Mouse (Mus musculus) limb, embryonic 10.5 days (tissue): ENCODE measurements around the gene Rnft2. TPM values are rescaled to one million over a fixed set of nuclear protein-coding genes. Genes with fewer than 3 reads are reported as not detected.

Source experiments
- DNase-seq: peaks from one replicate; pipeline ENCODE4 v3.0.0-alpha.2; 2017; ENCODE audit warnings: low spot score
- H3K27ac ChIP-seq: fragments of 300-500 bp; sonication (generic); 2 replicates; pipeline ENCODE4 v1.5.1; 2016; ENCODE audit warnings: mild to moderate bottlenecking
- H3K27me3 ChIP-seq: fragments of 300-500 bp; sonication (generic); 2 replicates; pipeline ENCODE4 v1.6.1; 2016; ENCODE audit warnings: low read depth, mild to moderate bottlenecking; ENCODE audit not compliant: poor library complexity, severe bottlenecking
- H3K36me3 ChIP-seq: fragments of 300-500 bp; sonication (generic); 2 replicates; pipeline ENCODE4 v1.6.1; 2016; ENCODE audit warnings: mild to moderate bottlenecking, moderate library complexity
- H3K4me1 ChIP-seq: fragments of 300-500 bp; sonication (generic); 2 replicates; pipeline ENCODE4 v1.6.1; 2016
- H3K4me3 ChIP-seq: fragments of 300-500 bp; sonication (generic); 2 replicates; pipeline ENCODE4 v1.5.1; 2016; ENCODE audit warnings: mild to moderate bottlenecking, moderate library complexity
- H3K9me3 ChIP-seq: fragments of 300-500 bp; sonication (generic); replicated peaks from 2 replicates; pipeline ENCODE4 v1.6.1; 2016; ENCODE audit warnings: mild to moderate bottlenecking
- WGBS: fragments of 180-500 bp; shearing (Covaris S2); methylation state at CpG from one replicate; pipeline ENCODE4 v1.1.7; 2016; 5-methylcytosine and 5-hydroxymethylcytosine counted together
- polyA plus RNA-seq: library from polyadenylated mRNA; unstranded; fragments of >200 nt; fragmentation: Nextera tagmentation; extraction: Ambion mirVana; gene quantifications from 2 replicates; pipeline ENCODE4 v1.2.1, GENCODE M21; 2016

Gene Rnft2
- polyA plus RNA-seq, 1 experiment from 2014 or later = 4.9 TPM

DNA sequence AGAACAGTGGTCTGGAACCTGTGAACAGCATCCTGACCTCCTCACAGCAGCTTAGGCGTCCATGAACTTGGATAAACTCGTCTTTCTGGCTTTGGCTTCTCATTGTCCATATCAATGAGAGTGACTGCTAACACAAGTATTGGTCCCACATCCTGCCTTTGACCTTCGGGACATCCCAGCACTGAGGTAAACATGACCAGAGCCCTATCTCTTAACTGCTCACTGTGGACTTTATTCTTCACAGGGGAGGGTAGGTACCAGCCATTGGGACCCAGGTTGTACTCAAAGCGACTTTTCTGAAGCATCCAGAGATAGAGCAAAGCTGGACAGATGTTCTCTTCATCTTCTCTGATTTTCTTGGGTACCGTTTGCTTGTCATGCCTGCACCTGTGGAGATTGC, 20.4 kb upstream of the Rnft2 start:
- no peak for DNase-seq
- peaks cover 37% of the 10 kb centered on the region for H3K36me3 ChIP-seq
- H3K4me3 ChIP-seq = no peak overlapping the region
- no peak overlapping the region for H3K27ac ChIP-seq
- 83% methylated on average over 5 of the region's 5 CpGs for WGBS
- peaks cover 21% of the 10 kb centered on the region for H3K27me3 ChIP-seq
- H3K4me1 ChIP-seq = peaks cover 9% of the 10 kb centered on the region; the same call in 1 of the 2 replicates
- H3K9me3 ChIP-seq = no peaks in the 10 kb centered on the region

DNA sequence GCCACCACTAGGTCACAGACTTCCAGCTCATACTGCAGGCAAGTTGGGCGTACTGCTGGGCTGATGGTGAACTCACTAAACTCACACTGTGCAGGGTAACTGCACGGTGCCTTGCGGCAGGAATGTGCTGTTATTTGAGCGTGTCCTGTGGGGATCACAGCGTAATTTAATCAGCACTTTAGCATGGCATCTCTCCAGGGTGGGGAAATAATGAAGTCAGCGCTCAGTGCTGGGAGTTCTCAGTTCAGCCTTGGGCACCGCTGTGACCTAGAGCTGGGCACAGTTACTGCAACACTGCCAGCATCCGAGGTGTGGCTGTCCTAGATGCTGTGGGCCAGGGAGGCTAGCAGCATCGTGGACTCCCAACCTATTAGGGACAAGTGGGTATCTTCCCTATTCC, 19.4 kb upstream of the Rnft2 start:
- Histone ChIP-seq H3K27ac (no peak overlapping the region), H3K4me1 (peaks cover 7% of the 10 kb centered on the region; the same call in 1 of the 2 replicates), H3K27me3 (peaks cover 10% of the 10 kb centered on the region; the same call in 1 of the 2 replicates), H3K9me3 (no peaks in the 10 kb centered on the region), H3K4me3 (no peak overlapping the region), H3K36me3 (peaks cover 47% of the 10 kb centered on the region)
- 89% methylated on average over 9 of the region's 9 CpGs for WGBS
- DNase-seq = no peak

DNA sequence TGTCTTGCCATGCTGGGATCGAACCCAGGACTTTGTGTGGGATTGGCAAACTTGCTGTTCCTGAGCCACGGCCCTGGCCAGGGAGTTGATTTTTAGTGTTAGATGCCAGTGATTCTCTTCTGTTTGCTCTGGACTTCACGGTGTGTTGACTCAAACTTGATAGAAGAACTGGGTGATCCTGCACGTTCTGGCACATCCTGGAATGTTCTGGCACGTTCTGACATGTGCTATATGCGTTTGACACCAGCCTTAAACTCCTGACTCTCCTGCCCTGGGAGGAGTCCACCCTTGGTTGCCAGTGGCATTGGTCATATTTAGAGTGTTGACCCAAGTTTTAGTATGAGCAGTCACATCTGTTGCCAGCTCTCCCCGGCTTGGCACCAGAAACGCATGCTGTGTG, 17.5 kb upstream of the Rnft2 start:
- no peak for DNase-seq
- Histone ChIP-seq H3K9me3 (no peaks in the 10 kb centered on the region), H3K27ac (no peak overlapping the region), H3K36me3 (peaks cover 66% of the 10 kb centered on the region), H3K4me1 (0 out of 2 replicates have a peak, but pooled peaks cover 5% of the 10 kb centered on the region), H3K4me3 (no peak overlapping the region), H3K27me3 (no peaks in the 10 kb centered on the region)
- WGBS = 94% methylated on average over 8 of the region's 8 CpGs

DNA sequence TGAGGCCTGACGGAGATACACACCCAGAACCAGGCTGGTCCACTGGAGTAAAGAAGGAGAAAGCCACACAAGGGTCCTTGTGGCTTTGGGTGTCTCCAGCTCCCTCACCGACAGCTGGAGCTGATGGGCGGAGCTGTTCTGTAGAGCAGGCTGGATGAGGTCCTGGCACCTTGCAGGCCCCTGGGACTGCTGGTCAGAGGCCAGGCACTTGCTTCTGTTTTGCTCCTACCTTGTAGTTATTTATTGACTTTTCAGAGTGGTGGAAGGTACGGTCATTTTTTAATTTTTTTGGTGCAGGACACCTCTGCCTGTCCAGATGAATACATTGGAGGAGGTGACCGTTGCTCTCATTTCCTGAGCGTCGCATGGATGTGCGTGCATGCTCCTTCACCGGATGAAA, 16.3 kb upstream of the Rnft2 start:
- DNase-seq = no peak
- H3K4me1 ChIP-seq = 0 out of 2 replicates have a peak, but pooled peaks cover 5% of the 10 kb centered on the region
- H3K4me3 ChIP-seq = no peak overlapping the region
- H3K27me3 ChIP-seq = no peaks in the 10 kb centered on the region
- peaks cover 78% of the 10 kb centered on the region for H3K36me3 ChIP-seq
- H3K9me3 ChIP-seq = no peaks in the 10 kb centered on the region
- WGBS = 97% methylated on average over 9 of the region's 9 CpGs
- H3K27ac ChIP-seq = no peak overlapping the region

DNA sequence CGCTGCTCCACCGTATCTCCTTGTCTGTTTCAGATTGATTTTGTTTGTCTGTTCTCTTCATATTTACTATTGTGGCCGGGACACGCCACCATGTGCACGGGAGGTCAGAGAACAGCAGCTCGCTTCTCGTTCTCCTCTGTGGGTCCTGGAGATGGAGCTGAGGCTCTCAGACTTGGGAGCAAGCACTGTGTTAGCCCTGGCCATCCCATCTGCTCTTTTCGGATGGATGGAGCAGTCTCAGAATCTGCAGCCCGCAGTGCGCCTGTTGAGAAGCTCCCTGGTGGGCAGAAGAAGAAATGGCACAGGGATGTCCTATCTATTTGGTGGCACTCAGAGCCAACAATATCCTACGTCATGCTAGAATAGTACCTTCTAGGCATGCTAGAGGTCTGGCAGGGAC, 15.7 kb upstream of the Rnft2 start:
- no peak overlapping the region for H3K4me3 ChIP-seq
- H3K27me3 ChIP-seq = no peaks in the 10 kb centered on the region
- no peaks in the 10 kb centered on the region for H3K9me3 ChIP-seq
- H3K27ac ChIP-seq = no peak overlapping the region
- 0 out of 2 replicates have a peak, but pooled peaks cover 5% of the 10 kb centered on the region for H3K4me1 ChIP-seq
- H3K36me3 ChIP-seq = peaks cover 84% of the 10 kb centered on the region
- 92% methylated on average over 11 of the region's 11 CpGs for WGBS
- DNase-seq = no peak

DNA sequence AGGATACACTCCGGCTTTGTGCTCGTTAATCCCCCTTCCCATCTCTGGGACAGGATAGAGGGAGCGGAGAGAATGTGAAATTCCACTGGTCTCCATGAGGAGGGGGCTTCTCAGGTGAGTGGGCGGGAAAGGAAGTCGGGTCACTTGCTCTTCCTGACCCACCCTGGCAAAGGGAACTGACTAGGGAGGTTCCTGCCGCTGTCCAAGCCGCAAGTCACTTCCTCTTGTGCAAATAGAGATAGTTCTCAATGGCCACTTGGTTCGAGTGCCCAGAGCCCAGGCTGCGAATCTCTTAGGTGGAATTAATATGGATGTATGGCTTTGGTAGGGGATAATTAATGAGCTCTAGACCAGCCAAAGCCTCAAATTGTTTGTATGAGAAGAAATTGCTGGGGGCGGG, 15.1 kb upstream of the Rnft2 start:
- no peak overlapping the region for H3K4me3 ChIP-seq
- 0 out of 2 replicates have a peak, but pooled peaks cover 5% of the 10 kb centered on the region for H3K4me1 ChIP-seq
- no peaks in the 10 kb centered on the region for H3K27me3 ChIP-seq
- no peaks in the 10 kb centered on the region for H3K9me3 ChIP-seq
- 91% methylated on average over 10 of the region's 10 CpGs for WGBS
- H3K36me3 ChIP-seq = peaks cover 88% of the 10 kb centered on the region
- H3K27ac ChIP-seq = no peak overlapping the region
- no peak for DNase-seq

DNA sequence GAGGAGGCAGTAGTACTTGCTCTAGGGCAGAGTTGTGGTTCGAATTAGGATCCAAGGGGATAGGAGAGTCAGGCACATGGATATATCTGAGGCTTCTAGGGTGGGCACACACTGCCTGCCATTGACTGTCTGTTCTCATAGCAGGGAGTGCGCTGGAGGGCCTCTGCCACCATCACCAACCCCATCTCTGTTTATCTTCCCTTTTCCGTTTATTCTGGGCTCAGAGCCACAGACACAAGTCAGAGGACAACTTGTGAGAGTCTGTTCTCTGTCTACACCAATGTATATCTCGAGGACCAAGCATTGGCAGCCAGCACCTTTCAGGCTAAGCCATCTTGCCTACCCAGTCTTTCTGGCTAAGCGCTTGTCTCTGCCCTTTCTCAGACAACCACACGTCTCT, 14.7 kb upstream of the Rnft2 start:
- Histone ChIP-seq H3K27ac (no peak overlapping the region), H3K27me3 (no peaks in the 10 kb centered on the region), H3K36me3 (peaks cover 88% of the 10 kb centered on the region), H3K4me3 (no peak overlapping the region), H3K4me1 (0 out of 2 replicates have a peak, but pooled peaks cover 5% of the 10 kb centered on the region), H3K9me3 (no peaks in the 10 kb centered on the region)
- 94% methylated on average over 6 of the region's 6 CpGs for WGBS
- no peak for DNase-seq

DNA sequence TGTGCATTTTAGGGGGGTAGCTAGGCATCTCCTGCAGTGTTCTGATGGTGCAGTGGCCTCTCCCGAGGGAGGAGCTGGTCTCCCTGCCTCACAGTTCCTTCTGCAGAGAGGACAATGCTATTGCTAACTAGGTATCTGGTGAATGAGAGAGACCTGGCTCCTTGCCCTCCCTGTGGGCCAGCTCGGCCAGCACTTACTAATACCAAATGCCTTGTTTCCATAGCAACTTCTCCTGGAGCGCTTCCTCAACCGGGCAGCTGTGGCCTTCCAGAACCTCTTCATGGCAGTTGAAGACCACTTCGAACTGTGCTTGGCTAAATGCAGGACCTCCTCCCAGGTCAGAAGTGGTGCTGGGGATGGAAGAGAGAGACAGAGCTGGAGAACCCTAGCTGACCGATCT, 14.2 kb upstream of the Rnft2 start:
- Histone ChIP-seq H3K4me3 (no peak overlapping the region), H3K4me1 (0 out of 2 replicates have a peak, but pooled peaks cover 5% of the 10 kb centered on the region), H3K27me3 (no peaks in the 10 kb centered on the region), H3K36me3 (peaks cover 87% of the 10 kb centered on the region), H3K27ac (no peak overlapping the region), H3K9me3 (no peaks in the 10 kb centered on the region)
- 84% methylated on average over 6 of the region's 6 CpGs for WGBS
- no peak for DNase-seq

DNA sequence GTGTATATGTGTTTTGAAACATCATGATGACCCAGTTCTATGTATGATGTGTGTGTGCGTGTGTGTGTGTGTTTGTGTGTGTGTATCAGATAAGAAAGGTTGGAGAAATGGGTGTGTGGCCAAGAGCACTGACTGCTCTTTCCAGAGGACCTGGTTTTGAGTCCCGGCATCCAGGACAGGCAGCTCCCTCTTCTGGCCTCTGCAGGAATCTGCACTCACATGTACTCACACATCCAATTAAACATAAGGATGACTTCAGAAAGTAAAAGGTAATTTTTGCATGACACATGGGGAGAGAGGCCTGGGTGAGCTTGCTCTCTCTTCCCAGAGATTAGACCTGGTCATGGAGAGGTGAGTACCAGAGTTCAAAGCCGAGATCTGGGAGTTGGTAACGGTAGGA, 12.1 kb upstream of the Rnft2 start:
- WGBS = 91% methylated on average over 4 of the region's 4 CpGs
- Histone ChIP-seq H3K4me1 (0 out of 2 replicates have a peak, but pooled peaks cover 5% of the 10 kb centered on the region), H3K4me3 (no peak overlapping the region), H3K27ac (no peak overlapping the region), H3K9me3 (no peaks in the 10 kb centered on the region), H3K27me3 (no peaks in the 10 kb centered on the region), H3K36me3 (peaks cover 70% of the 10 kb centered on the region)
- no peak for DNase-seq

DNA sequence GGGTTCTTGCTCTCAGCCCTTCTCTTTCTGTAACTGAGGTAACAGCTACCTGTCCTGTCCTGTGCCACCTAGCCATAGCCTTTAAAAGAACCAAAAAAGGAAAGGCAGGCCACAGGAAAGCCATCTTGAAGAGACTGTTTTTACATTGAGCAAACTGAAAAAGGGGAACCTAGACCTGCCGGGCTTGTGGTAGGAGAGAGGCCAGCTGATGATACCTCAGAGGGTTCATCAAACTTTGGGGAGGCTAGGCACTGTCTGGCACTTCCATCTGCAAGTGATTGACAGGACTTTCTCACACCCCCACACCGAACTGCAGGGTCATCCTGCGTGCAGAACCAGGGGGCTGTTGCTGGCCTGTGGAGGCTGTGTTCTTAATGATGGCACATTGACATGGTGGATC, 8.6 kb upstream of the Rnft2 start:
- Histone ChIP-seq H3K4me1 (no peaks in the 10 kb centered on the region), H3K4me3 (no peak overlapping the region), H3K27me3 (no peaks in the 10 kb centered on the region), H3K27ac (no peak overlapping the region), H3K9me3 (no peaks in the 10 kb centered on the region), H3K36me3 (peaks cover 65% of the 10 kb centered on the region)
- no peak for DNase-seq
- WGBS = 84% methylated on average over 3 of the region's 3 CpGs

DNA sequence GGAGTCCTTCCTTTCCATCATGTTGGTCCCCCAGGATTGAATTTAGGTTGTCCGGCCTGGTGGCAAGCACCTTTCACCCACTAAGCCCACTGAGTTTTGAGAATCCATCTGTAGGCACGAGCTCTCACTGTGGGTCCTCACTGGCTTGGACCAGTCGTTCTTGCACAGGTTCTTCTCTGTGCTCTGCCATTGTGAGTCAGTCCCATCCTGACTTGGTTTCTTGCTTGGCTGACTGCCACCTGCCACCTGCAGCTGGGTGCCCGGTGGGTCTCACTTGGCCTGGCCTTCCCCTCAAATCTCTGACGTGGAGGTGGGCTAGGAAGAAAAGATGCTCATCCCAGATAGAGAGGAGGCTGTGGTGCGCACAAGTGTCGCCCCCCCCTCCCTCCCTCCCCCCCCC, 6.1 kb upstream of the Rnft2 start:
- Histone ChIP-seq H3K9me3 (no peaks in the 10 kb centered on the region), H3K27me3 (no peaks in the 10 kb centered on the region), H3K36me3 (peaks cover 57% of the 10 kb centered on the region), H3K27ac (no peak overlapping the region), H3K4me1 (peaks cover 24% of the 10 kb centered on the region), H3K4me3 (no peak overlapping the region)
- no peak for DNase-seq
- WGBS = 82% methylated on average over 7 of the region's 7 CpGs

DNA sequence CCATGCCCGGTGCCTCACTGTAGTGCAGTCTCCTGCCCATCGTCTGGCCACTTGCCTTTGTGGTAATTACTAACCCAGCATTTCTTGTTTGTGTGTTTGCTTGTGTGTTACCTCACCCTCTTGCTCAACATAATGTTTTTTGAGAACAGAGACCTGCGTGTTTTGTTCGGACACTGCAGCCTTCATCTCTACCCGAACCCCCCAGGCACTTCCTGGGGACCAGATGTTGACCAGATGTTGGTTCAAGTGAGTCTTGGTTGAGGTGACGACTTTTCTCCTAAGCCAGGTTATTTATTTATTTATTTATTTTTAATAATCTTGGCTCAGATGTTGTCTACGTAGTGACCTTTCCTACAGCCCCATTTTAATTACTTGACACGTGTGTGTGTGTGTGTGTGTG, 2.5 kb upstream of the Rnft2 start:
- Histone ChIP-seq H3K27ac (peak overlapping the region; percentile 64), H3K9me3 (no peaks in the 10 kb centered on the region), H3K4me3 (peak overlapping the region; percentile 21), H3K4me1 (peaks cover 37% of the 10 kb centered on the region), H3K27me3 (no peaks in the 10 kb centered on the region), H3K36me3 (peaks cover 55% of the 10 kb centered on the region)
- peak; percentile 56 for DNase-seq
- WGBS = 55% methylated on average over 8 of the region's 8 CpGs

DNA sequence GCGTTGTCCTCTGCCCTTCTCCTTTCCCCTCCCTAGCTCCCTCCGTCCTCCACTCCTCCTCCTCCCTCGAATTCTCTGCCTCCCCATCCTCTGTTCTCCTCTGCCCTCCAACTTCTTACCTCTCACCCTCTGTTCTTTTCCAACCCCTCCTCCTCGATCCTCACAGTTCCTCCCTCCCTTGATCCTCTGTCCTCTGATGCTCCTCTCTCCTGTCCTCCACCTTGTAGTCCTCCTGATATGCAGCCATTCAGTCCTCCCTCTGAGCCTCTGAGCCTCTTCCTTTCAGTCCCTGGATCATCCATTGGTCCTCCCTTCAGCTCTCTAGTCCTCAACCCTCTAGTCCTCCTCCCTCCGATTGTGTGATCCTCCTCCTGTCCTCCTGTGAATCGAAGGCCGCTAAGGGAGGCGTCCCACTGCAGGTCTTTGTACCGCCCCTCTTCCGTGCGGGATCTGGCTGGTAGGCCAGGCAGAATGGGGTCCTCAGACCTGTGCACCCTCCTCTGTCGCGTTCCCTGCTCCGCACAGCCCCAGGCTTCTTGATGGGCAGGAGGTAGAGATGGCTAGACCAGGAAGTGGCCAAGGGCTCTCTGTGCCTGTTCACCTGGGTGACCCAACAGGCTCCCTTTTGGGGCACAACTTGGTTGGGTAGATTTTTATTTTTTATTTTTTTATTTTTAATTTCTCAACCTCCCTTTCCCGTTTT, 841 bp upstream of the Rnft2 start:
- peaks cover 57% of the 10 kb centered on the region for H3K36me3 ChIP-seq
- 9% methylated on average over 15 of the region's 15 CpGs for WGBS
- peak overlapping the region; percentile 88 for H3K27ac ChIP-seq
- H3K9me3 ChIP-seq = no peaks in the 10 kb centered on the region
- peak; percentile 46 for DNase-seq
- peaks cover 37% of the 10 kb centered on the region for H3K4me1 ChIP-seq
- H3K27me3 ChIP-seq = no peaks in the 10 kb centered on the region
- H3K4me3 ChIP-seq = peak overlapping the region; percentile 70

DNA sequence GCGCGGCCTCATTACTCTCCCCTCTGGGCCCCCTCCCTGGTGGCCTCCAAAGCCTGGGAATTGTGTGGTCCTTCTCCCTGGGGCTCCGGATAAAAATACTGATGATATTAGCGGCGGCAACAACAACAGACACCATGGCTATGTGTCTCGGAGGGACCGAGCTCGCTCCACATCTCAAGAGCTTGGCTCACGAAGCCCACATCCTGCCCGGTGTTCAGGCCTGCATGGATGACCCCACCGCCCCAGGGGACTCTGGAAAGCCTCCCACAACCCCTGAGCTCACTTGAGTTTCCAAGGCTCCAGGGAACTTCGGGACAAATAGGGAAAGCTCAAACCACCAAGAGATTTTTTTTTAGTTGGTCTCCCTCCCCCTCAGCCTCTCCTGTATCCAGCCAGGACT, 5.2 kb downstream of the Rnft2 start:
- H3K36me3 ChIP-seq = peaks cover 43% of the 10 kb centered on the region
- DNase-seq = no peak
- no peak overlapping the region for H3K4me3 ChIP-seq
- no peak overlapping the region for H3K27ac ChIP-seq
- 93% methylated on average over 12 of the region's 12 CpGs for WGBS
- no peaks in the 10 kb centered on the region for H3K9me3 ChIP-seq
- no peaks in the 10 kb centered on the region for H3K27me3 ChIP-seq
- H3K4me1 ChIP-seq = peaks cover 7% of the 10 kb centered on the region
